In the genomic region with DNA sequence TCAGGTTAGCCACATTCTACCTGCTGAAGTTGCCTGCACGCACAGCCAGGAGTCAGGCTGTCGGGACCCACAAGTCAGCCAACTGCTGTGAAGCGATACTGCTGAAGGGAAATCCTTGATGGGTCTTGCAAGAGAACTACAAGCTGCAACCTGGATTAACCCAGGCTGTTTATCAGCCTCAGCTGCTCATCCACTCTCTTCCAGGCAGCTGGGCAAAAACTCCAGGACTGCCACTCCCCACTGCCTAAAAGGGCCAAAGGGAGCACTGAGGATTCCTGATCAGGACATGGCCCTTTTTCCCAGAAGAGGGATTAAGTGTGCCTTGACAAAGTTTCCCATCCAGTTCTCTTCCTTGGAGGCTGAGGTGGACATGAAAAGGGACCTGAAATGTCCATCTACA, we compare ENCODE assay signal across 20 mouse cellular contexts. TPM values are rescaled to one million over a fixed set of nuclear protein-coding genes. Genes with fewer than 3 reads are reported as not detected.
DNase-seq lines count a peak whose midpoint lies in the region; ATAC-seq and TF ChIP-seq lines count a peak whose summit lies in the region.
"Had no signal": no experiment of that assay in that cellular context is flagged by ENCODE, and none has a peak within 500 bp of the region (broad histone marks: within the 10 kb centered on the region; RNA-seq: fewer than 3 reads in every experiment).

No protein-coding gene starts in this region.

- no peaks in the 10 kb centered on the region for H3K36me3 ChIP-seq in kidney, embryonic 14.5 days (ENCODE audit: control insufficient read depth, insufficient read depth, low read length)
- H3K36me3 ChIP-seq in stomach, embryonic 16.5 days (ENCODE audit: control insufficient read depth, insufficient read depth, low read length) = no peaks in the 10 kb centered on the region
- H3K36me3 ChIP-seq: limb, embryonic 10.5 days; midbrain, embryonic 12.5 days had no signal

- H3K9me3 ChIP-seq in kidney, embryonic 14.5 days (ENCODE audit: control insufficient read depth, low read length) = no peaks in the 10 kb centered on the region
- no peaks in the 10 kb centered on the region for H3K9me3 ChIP-seq in stomach, embryonic 16.5 days (replicated peaks; ENCODE audit: control insufficient read depth, low read length)
- H3K9me3 ChIP-seq: limb, embryonic 10.5 days; midbrain, embryonic 12.5 days had no signal

- peak overlapping the region; percentile 39 for H3K27ac ChIP-seq in gastrocnemius, adult 2 months
- no peak overlapping the region for H3K27ac ChIP-seq in kidney, embryonic 14.5 days (ENCODE audit: low read depth, low read length)
- H3K27ac ChIP-seq in brown adipose tissue, adult 24 weeks (replicated peaks; ENCODE audit: low read depth, low read length) = peak overlapping the region; percentile 63
- peak overlapping the region; percentile 43 for H3K27ac ChIP-seq in stomach, embryonic 16.5 days (ENCODE audit: low read length)
- H3K27ac ChIP-seq: heart, adult 2 months; layer of hippocampus, adult 2 months; limb, embryonic 10.5 days; midbrain, embryonic 12.5 days had no signal

- H3K9ac ChIP-seq in kidney, embryonic 14.5 days (ENCODE audit: low read depth, low read length) = 0 out of 2 replicates have a peak overlapping the region, but pooled peaks have one; percentile 9
- H3K9ac ChIP-seq in stomach, embryonic 16.5 days (ENCODE audit: low read length) = no peak overlapping the region
- H3K9ac ChIP-seq: midbrain, embryonic 12.5 days had no signal

- no peak overlapping the region for H3K4me3 ChIP-seq in gastrocnemius, adult 2 months
- no peak overlapping the region for H3K4me3 ChIP-seq in kidney, embryonic 14.5 days (ENCODE audit: low read length)
- no peak overlapping the region for H3K4me3 ChIP-seq in brown adipose tissue, adult 24 weeks (ENCODE audit: insufficient read depth, low read depth, low read length)
- no peak overlapping the region for H3K4me3 ChIP-seq in stomach, embryonic 16.5 days (replicated peaks; ENCODE audit: low read length)
- H3K4me3 ChIP-seq: heart, adult 2 months; layer of hippocampus, adult 2 months; limb, embryonic 10.5 days; midbrain, embryonic 12.5 days had no signal

- TF ChIP-seq CTCF in gastrocnemius, adult 2 months (IDR thresholded peaks at IDR 0.05) = peak; percentile 19; the same call in 1 of the 2 replicates

- peaks cover 10% of the 10 kb centered on the region; the same call in 1 of the 2 replicates for H3K4me1 ChIP-seq in kidney, embryonic 14.5 days (ENCODE audit: control insufficient read depth, insufficient read depth, low read length)
- H3K4me1 ChIP-seq in brown adipose tissue, adult 24 weeks (ENCODE audit: control insufficient read depth, insufficient read depth, insufficient read length, low read length) = peaks cover 46% of the 10 kb centered on the region
- peaks cover 38% of the 10 kb centered on the region for H3K4me1 ChIP-seq in stomach, embryonic 16.5 days (ENCODE audit: control insufficient read depth, insufficient read depth, low read length)
- H3K4me1 ChIP-seq: midbrain, embryonic 12.5 days had no signal

- 49% methylated on average over 3 of the region's 3 CpGs for WGBS in kidney, embryonic 14.5 days
- WGBS in stomach, embryonic 16.5 days = 49% methylated on average over 3 of the region's 3 CpGs

- no peaks in the 10 kb centered on the region for H3K27me3 ChIP-seq in kidney, embryonic 14.5 days (ENCODE audit: control insufficient read depth, insufficient read depth, low read length)
- no peaks in the 10 kb centered on the region for H3K27me3 ChIP-seq in stomach, embryonic 16.5 days (ENCODE audit: control insufficient read depth, insufficient read depth, low read length)
- H3K27me3 ChIP-seq: midbrain, embryonic 12.5 days had no signal

- no peak for ATAC-seq in kidney, embryonic 14.5 days (ENCODE audit: low FRiP score, low TSS enrichment)
- ATAC-seq in stomach, embryonic 16.5 days (ENCODE audit: insufficient read depth, low FRiP score) = no peak
- ATAC-seq: hindbrain, embryonic 16.5 days; intestine, postnatal 0 days had no signal

- intact Hi-C loops in gastrocnemius, adult 2 months (cut with DNase I) = no loop called here

- peak; percentile 48 for DNase-seq in gastrocnemius, adult 2 months
- no peak for DNase-seq in gastrocnemius, adult 8-10 months (ENCODE audit: low spot score in 2 of 2)
- DNase-seq in kidney, postnatal 4 days = no peak
- DNase-seq in adrenal gland, adult 8-10 months = no peak
- DNase-seq: adrenal gland, postnatal 25 days; cerebellum, adult 9-10 months; heart, adult 2 months; heart, postnatal 4 days; kidney, postnatal 10 days; lung, adult 2 months; lung, postnatal 14 days; thymus, postnatal 36 days had no signal

- no peak overlapping the region for H3K4me2 ChIP-seq in kidney, embryonic 14.5 days (replicated peaks; ENCODE audit: low read depth, low read length)
- no peak overlapping the region for H3K4me2 ChIP-seq in stomach, embryonic 16.5 days (ENCODE audit: low read depth, low read length)
- H3K4me2 ChIP-seq: midbrain, embryonic 12.5 days had no signal

RNA-seq across cellular contexts. Expression of a gene that starts 15.0 kb away (rescaled TPM):
- 10 to 100 TPM; 13.2 to 19.6 TPM for total RNA-seq in gastrocnemius, adult 2 months (2021)
- 10 to 100 TPM; 13.9 to 18.6 (median 15.0) TPM for total RNA-seq in gastrocnemius, adult 8-10 months (2022)
- 19.2 and 31.9 TPM in 2 replicates for polyA plus RNA-seq in kidney, embryonic 14.5 days (2014; fragmentation: Nextera tagmentation; extraction: Ambion mirVana)
- polyA plus RNA-seq in brown adipose tissue, adult 24 weeks (2012; ENCODE audit: insufficient read depth, insufficient read length, missing spikeins) = 128 and 134 TPM in 2 replicates
- polyA plus RNA-seq in stomach, embryonic 16.5 days (2015; fragmentation: Nextera tagmentation; extraction: Ambion mirVana) = 36.3 and 43.1 TPM in 2 replicates
- 10 to 100 TPM; 54.6 to 97.9 (median 82.9) TPM for total RNA-seq in adrenal gland, adult 8-10 months (2022)

RNA-seq across cellular contexts. Expression of a gene that starts 15.2 kb away (rescaled TPM):
- 10 to 100 TPM; 30.6 to 32.4 TPM for total RNA-seq in gastrocnemius, adult 2 months (2021)
- total RNA-seq in gastrocnemius, adult 8-10 months (2022) = 10 to 100 TPM; 16.8 to 33.2 (median 27.0) TPM
- polyA plus RNA-seq in kidney, embryonic 14.5 days (2014; fragmentation: Nextera tagmentation; extraction: Ambion mirVana) = 19.9 and 42.0 TPM in 2 replicates
- polyA plus RNA-seq in brown adipose tissue, adult 24 weeks (2012; ENCODE audit: insufficient read depth, insufficient read length, missing spikeins) = 57.1 and 88.8 TPM in 2 replicates
- polyA plus RNA-seq in stomach, embryonic 16.5 days (2015; fragmentation: Nextera tagmentation; extraction: Ambion mirVana) = 14.7 and 14.8 TPM in 2 replicates
- total RNA-seq in adrenal gland, adult 8-10 months (2022) = 10 to 100 TPM; 21.9 to 43.3 (median 26.8) TPM
